Mouse (Mus musculus) stomach, postnatal 0 days (tissue): Measurements from ENCODE around the gene Nckap5l.

ENCODE experiments used
- CTCF ChIP-seq: IDR thresholded peaks from 2 replicates; pipeline ENCODE4 v1.5.1; 2016; ENCODE audit warnings: antibody characterized with exemption, low read depth, mild to moderate bottlenecking, moderate library complexity
- EP300 ChIP-seq: optimal IDR thresholded peaks from 2 replicates; pipeline ENCODE3; 2016; ENCODE audit warnings: antibody characterized with exemption

GRCm38 (mm10) chr15:99397622-99398021, 59.9 kb downstream of the Nckap5l start:
- TF ChIP-seq CTCF, result no peak
- TF ChIP-seq EP300, result no peak
